Mouse (Mus musculus): Measurements from ENCODE around the gene Timm13. TPM values are rescaled to one million over a fixed set of nuclear protein-coding genes. Genes with fewer than 3 reads are reported as not detected.
A peak's percentile ranks its signal among the peaks of the same experiment; 100 is the strongest.

The Timm13 gene
- polyA plus RNA-seq (2012; rRNA removed) = 208 and 217 TPM in 2 replicates

DNA sequence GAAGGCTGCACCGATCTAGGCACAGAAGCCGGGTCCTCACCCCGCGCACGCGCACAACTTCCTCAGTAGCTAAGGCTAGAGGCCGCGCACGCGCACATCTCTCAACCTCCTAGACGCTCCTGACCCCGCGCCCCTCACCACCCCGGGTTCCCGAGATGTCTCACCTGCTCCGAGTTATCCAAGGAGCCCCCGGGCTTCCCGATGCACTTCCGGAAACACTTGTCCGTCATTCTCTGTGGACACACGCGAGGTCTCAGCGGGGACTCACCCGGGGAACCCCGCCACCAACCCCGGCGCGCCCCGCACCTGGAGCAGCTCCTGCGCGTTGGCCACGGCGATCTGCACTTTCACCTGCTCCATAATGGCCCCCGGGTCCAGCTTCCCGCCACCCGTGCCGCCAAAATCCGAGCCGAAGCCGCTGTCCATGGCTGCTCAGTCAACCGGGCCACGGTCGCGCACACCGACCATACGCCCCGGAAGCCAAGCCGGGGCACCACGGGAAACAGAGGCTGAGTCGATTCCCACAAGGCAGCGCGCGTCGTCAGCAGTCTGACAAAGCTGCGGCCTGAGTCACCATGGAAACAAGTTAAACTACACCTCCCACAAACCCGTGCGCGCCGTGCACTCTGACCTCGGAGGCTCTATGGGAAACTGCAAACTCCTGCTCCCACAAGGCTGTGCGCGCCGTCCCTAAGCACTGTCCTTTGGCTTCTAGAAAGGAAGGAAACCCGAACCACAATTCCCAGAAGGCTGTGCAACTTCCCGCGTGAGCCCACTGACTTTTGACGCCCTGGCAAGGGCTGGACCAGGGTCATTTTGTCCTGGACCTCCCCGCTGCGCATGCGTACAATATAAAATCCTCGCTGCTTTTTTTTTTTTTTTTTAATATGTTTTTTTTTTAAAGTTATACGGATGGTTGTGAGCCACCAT is at the start of gene Timm13:
Timm13 (minus strand) TSS at position 652 of the 930 bp plus-strand sequence.
- Histone ChIP-seq H3K27me3 (ENCODE audit: control insufficient read depth, insufficient read depth, low read length) (no peaks in the 10 kb centered on the region), H3K4me3 (replicated peaks; ENCODE audit: insufficient read depth, low read depth, low read length) (peak within 1 kb of the TSS; percentile 62), H3K27ac (ENCODE audit: insufficient read depth, low read length) (peak within 1 kb of the TSS; percentile 41), H3K4me1 (ENCODE audit: control insufficient read depth, insufficient read depth, low read length) (peaks cover 16% of the 10 kb centered on the region)
- TF ChIP-seq CTCF (IDR thresholded peaks at IDR 0.05; ENCODE audit: borderline replicate concordance, insufficient read depth, low read depth, low read length) = no peak
- TF ChIP-seq POLR2A (IDR thresholded peaks at IDR 0.05; ENCODE audit: borderline replicate concordance, insufficient read depth, low read length) = peak; percentile 74
- DNase-seq = peak; percentile 98 to 100
- WGBS = under 1% methylated on average over 72 of the region's 72 CpGs

DNA sequence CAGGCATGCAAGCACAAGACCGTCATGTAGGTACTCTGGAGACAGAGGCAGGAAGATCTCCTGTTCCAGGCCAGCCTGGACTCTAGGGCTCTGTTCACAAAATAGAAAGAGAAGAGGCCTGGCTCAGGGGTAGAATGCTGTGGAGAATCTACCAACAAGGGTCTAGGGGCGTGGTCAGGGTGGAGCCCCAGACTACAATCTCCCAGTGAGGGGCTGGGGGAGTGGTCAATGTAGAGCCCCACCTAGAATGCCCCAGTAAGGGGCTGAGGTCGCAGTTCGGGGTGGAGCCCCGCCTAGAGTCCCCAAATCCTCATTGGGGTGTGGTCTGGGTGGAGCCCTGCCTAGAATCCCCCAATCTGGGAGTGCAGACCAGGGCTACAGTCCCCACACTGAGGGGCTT is 49.5 kb upstream of the Timm13 start:
- WGBS = 53% methylated on average over 5 of the region's 5 CpGs
- Histone ChIP-seq H3K4me1 (ENCODE audit: control insufficient read depth, insufficient read depth, low read length) (peaks cover 11% of the 10 kb centered on the region), H3K4me3 (replicated peaks; ENCODE audit: insufficient read depth, low read depth, low read length) (no peak overlapping the region), H3K27me3 (ENCODE audit: control insufficient read depth, insufficient read depth, low read length) (no peaks in the 10 kb centered on the region), H3K27ac (ENCODE audit: insufficient read depth, low read length) (no peak overlapping the region)
- no peak for DNase-seq
- TF ChIP-seq POLR2A (IDR thresholded peaks at IDR 0.05; ENCODE audit: borderline replicate concordance, insufficient read depth, low read length) = no peak
- no peak for TF ChIP-seq CTCF (IDR thresholded peaks at IDR 0.05; ENCODE audit: borderline replicate concordance, insufficient read depth, low read depth, low read length)

DNA sequence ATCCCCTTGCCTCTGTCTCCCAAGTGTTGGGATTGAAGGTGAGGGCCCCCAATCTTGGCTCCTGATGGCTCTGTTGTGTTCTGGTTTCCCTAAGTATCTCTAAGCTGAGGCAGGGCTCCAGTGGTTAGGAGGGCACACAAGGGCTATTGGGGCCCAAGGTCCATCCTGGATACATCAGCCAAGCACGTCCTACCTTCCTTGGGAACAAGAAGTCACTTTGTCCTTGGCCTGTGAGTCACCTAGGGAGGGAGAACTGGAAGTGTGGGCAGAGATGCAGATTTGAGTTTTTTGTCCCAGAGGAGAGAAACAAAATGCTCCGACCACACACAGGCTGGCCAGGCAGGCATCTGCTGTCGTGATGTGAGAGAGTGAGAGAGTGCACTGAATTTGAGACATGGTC is 48.3 kb upstream of the Timm13 start:
- Histone ChIP-seq H3K27me3 (ENCODE audit: control insufficient read depth, insufficient read depth, low read length) (no peaks in the 10 kb centered on the region), H3K4me1 (ENCODE audit: control insufficient read depth, insufficient read depth, low read length) (no peaks in the 10 kb centered on the region; the same call in 1 of the 2 replicates), H3K27ac (ENCODE audit: insufficient read depth, low read length) (no peak overlapping the region), H3K4me3 (replicated peaks; ENCODE audit: insufficient read depth, low read depth, low read length) (no peak overlapping the region)
- DNase-seq = no peak
- 77% methylated on average over 3 of the region's 3 CpGs for WGBS
- TF ChIP-seq POLR2A (IDR thresholded peaks at IDR 0.05; ENCODE audit: borderline replicate concordance, insufficient read depth, low read length) (no peak), CTCF (IDR thresholded peaks at IDR 0.05; ENCODE audit: borderline replicate concordance, insufficient read depth, low read depth, low read length) (no peak)

DNA sequence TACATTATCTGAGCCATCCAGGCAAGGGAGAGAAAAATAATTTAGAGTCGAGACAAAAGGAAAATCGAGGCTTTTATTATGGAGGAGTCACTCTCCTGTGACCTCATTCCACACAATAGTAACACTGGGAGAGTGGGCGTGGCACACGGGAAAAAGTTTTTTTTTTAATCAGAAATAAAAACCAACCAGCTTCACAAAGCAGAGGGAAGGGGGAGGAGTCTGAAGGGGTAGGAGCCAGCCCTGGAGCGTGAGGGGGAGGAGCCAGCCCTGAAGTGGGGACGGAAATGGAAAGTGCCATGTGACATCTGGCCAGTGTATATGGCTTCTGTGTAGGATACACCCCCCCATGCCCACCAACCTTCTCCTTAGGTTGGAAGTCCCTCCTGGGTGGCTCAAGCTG is 47.8 kb upstream of the Timm13 start:
- WGBS = 46% methylated on average over 6 of the region's 6 CpGs
- TF ChIP-seq CTCF (IDR thresholded peaks at IDR 0.05; ENCODE audit: borderline replicate concordance, insufficient read depth, low read depth, low read length) (no peak), POLR2A (IDR thresholded peaks at IDR 0.05; ENCODE audit: borderline replicate concordance, insufficient read depth, low read length) (no peak)
- Histone ChIP-seq H3K4me1 (ENCODE audit: control insufficient read depth, insufficient read depth, low read length) (no peaks in the 10 kb centered on the region; the same call in 1 of the 2 replicates), H3K27me3 (ENCODE audit: control insufficient read depth, insufficient read depth, low read length) (no peaks in the 10 kb centered on the region), H3K27ac (ENCODE audit: insufficient read depth, low read length) (no peak overlapping the region), H3K4me3 (replicated peaks; ENCODE audit: insufficient read depth, low read depth, low read length) (no peak overlapping the region)
- DNase-seq = no peak

DNA sequence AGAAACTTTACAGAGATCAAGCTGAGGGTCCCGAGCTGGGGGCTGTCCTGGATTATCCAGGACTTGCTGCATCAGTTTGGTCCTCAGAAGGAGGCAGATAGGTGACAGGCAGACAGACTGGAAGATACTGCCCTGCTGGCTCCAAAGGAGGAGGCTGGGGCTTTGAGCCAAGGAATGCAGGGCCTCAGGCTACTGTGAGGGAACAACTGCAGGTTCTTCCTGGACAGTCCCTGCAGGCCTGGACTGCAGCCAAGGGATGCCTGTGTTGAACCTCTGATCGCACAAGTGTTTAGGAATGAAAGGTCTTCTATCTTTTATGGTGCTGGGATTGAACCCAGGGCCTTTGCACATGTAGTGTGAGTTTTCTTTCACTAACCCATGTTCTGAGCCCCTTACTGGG is 47.0 kb upstream of the Timm13 start:
- Histone ChIP-seq H3K27me3 (ENCODE audit: control insufficient read depth, insufficient read depth, low read length) (no peaks in the 10 kb centered on the region), H3K27ac (ENCODE audit: insufficient read depth, low read length) (no peak overlapping the region), H3K4me3 (replicated peaks; ENCODE audit: insufficient read depth, low read depth, low read length) (no peak overlapping the region), H3K4me1 (ENCODE audit: control insufficient read depth, insufficient read depth, low read length) (no peaks in the 10 kb centered on the region; the same call in 1 of the 2 replicates)
- no peak for TF ChIP-seq POLR2A (IDR thresholded peaks at IDR 0.05; ENCODE audit: borderline replicate concordance, insufficient read depth, low read length)
- TF ChIP-seq CTCF (IDR thresholded peaks at IDR 0.05; ENCODE audit: borderline replicate concordance, insufficient read depth, low read depth, low read length) = no peak
- WGBS = 25% methylated on average over 2 of the region's 2 CpGs
- peak in 1 of 2 experiments; percentile 44 for DNase-seq

DNA sequence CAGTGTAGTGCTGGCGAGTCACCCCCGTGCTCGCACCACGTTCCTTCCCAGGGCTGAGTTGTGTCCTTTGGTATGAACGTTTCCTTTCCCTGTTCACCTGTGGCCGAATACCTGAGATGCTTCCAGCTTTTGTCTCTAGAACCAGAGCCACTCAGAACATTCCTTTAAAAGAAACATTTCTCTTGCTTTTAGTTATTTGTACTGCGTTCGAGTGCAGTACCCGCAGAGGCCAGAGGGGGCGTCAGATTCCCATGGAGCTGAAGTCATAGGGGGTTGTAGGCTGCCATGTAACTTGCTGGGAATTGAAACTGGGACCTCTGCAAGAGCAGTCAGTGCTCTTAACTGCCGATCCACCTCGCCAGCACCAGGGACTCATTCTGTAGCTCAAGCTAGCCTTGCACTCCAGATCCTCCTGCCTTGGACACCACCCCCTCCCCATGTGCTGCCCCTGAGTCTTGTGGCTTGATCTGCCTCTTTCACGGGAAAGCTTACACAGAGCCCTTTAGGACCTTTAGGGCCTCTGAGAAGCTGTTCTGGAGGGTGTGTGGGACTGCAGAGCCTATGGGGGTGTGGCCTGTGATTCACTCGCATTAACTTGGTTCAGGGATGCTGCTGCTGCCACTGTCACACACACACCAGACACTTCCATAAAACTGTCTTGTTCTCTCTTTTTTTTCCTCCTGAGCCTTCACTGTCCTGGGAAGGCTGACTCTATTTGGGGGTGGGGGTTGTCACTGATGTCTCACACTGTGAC is 46.1 kb upstream of the Timm13 start:
- Histone ChIP-seq H3K4me3 (replicated peaks; ENCODE audit: insufficient read depth, low read depth, low read length) (no peak overlapping the region), H3K27ac (ENCODE audit: insufficient read depth, low read length) (no peak overlapping the region), H3K4me1 (ENCODE audit: control insufficient read depth, insufficient read depth, low read length) (no peaks in the 10 kb centered on the region; the same call in 1 of the 2 replicates), H3K27me3 (ENCODE audit: control insufficient read depth, insufficient read depth, low read length) (no peaks in the 10 kb centered on the region)
- DNase-seq = no peak
- no peak for TF ChIP-seq POLR2A (IDR thresholded peaks at IDR 0.05; ENCODE audit: borderline replicate concordance, insufficient read depth, low read length)
- TF ChIP-seq CTCF (IDR thresholded peaks at IDR 0.05; ENCODE audit: borderline replicate concordance, insufficient read depth, low read depth, low read length) = 0 out of 2 replicates have a peak, but pooled peaks have one; percentile 34
- 74% methylated on average over 14 of the region's 14 CpGs for WGBS

DNA sequence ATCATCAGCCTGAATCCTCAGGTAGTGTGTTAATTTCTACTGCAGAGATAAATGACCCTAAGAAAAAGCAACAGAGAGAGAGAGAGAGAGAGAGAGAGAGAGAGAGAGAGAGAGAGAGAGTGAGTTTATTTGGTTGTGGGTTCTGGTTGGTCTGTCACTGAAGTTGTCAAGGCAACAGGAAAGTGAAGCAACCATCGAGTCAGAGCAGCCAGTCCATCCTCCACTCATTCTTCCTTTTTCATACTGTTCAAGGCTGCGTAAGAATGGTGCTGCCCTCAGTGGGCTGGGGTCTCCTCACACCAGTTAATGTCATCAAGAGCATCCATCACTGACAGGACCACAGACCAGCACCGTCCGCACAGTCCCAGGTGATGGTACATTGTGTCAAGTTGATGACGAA is 43.5 kb upstream of the Timm13 start:
- no peak overlapping the region for H3K27ac ChIP-seq (ENCODE audit: insufficient read depth, low read length)
- no peaks in the 10 kb centered on the region for H3K27me3 ChIP-seq (ENCODE audit: control insufficient read depth, insufficient read depth, low read length)
- TF ChIP-seq CTCF (IDR thresholded peaks at IDR 0.05; ENCODE audit: borderline replicate concordance, insufficient read depth, low read depth, low read length) = no peak
- TF ChIP-seq POLR2A (IDR thresholded peaks at IDR 0.05; ENCODE audit: borderline replicate concordance, insufficient read depth, low read length) = no peak
- no peak for DNase-seq
- H3K4me3 ChIP-seq (replicated peaks; ENCODE audit: insufficient read depth, low read depth, low read length) = no peak overlapping the region
- H3K4me1 ChIP-seq (ENCODE audit: control insufficient read depth, insufficient read depth, low read length) = peaks cover 18% of the 10 kb centered on the region
- WGBS = 86% methylated on average over 5 of the region's 5 CpGs
